Mouse (Mus musculus): ENCODE data around the gene Rhot2. TPM values are rescaled to one million over a fixed set of nuclear protein-coding genes. Genes with fewer than 3 reads are reported as not detected.

Gene Rhot2
- polyA plus RNA-seq, 1 experiment, result 87.5 TPM

- Histone ChIP-seq H3K27me3 (ENCODE audit: control insufficient read depth, insufficient read depth, low read length) (peaks cover 24% of the 10 kb centered on the region), H3K4me1 (ENCODE audit: control insufficient read depth, insufficient read depth, insufficient read length, low read length) (peaks cover 3% of the 10 kb centered on the region), H3K36me3 (ENCODE audit: control insufficient read depth, insufficient read depth, low read length) (no peaks in the 10 kb centered on the region), H3K4me3 (ENCODE audit: low read depth, low read length) (no peak overlapping the region), H3K27ac (ENCODE audit: insufficient read depth, low read depth, low read length) (no peak overlapping the region)
- no peak for TF ChIP-seq POLR2A (IDR thresholded peaks at IDR 0.05; ENCODE audit: low read depth, low read length)
- TF ChIP-seq CTCF (IDR thresholded peaks at IDR 0.05; ENCODE audit: extremely low read depth, insufficient read length, insufficient replicate concordance, low read depth, low read length), result no peak
- 69% methylated on average over 4 of the region's 4 CpGs for WGBS
Observed at GRCm38 (mm10) chr17:25806507-25806906, 38.1 kb downstream of the Rhot2 start.

GRCm38 (mm10) chr17:25802825-25803517, 41.7 kb downstream of the Rhot2 start:
- Histone ChIP-seq H3K4me3 (ENCODE audit: low read depth, low read length) (no peak overlapping the region), H3K36me3 (ENCODE audit: control insufficient read depth, insufficient read depth, low read length) (no peaks in the 10 kb centered on the region), H3K27ac (ENCODE audit: insufficient read depth, low read depth, low read length) (no peak overlapping the region), H3K4me1 (ENCODE audit: control insufficient read depth, insufficient read depth, insufficient read length, low read length) (no peaks in the 10 kb centered on the region), H3K27me3 (ENCODE audit: control insufficient read depth, insufficient read depth, low read length) (0 out of 2 replicates have a peak, but pooled peaks cover 8% of the 10 kb centered on the region)
- 8% methylated on average over 10 of the region's 10 CpGs for WGBS
- TF ChIP-seq POLR2A (IDR thresholded peaks at IDR 0.05; ENCODE audit: low read depth, low read length) (no peak), CTCF (IDR thresholded peaks at IDR 0.05; ENCODE audit: extremely low read depth, insufficient read length, insufficient replicate concordance, low read depth, low read length) (no peak)

DNA sequence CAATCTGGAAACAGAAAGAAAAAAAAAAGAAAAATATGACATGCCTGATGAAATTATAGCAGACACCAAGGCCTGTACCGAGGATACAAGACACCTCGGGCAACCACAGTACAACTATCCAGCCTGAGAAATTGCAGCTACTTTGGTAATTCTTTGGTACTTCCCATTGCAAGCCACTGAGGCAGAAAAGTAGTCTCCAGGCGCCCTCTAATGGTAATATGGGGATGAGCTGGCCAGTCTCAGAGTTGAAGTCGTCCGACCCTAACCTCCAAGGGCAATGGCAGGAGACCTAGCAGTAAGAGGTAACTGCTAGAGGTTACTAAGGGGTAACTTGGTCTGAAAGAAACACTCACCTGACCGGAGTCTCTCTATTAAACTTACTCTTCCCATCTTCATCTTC, 43.6 kb downstream of the Rhot2 start:
- WGBS, result 5% methylated on average over 6 of the region's 6 CpGs
- Histone ChIP-seq H3K27me3 (ENCODE audit: control insufficient read depth, insufficient read depth, low read length) (0 out of 2 replicates have a peak, but pooled peaks cover 8% of the 10 kb centered on the region), H3K36me3 (ENCODE audit: control insufficient read depth, insufficient read depth, low read length) (no peaks in the 10 kb centered on the region), H3K4me1 (ENCODE audit: control insufficient read depth, insufficient read depth, insufficient read length, low read length) (peaks cover 5% of the 10 kb centered on the region), H3K27ac (ENCODE audit: insufficient read depth, low read depth, low read length) (no peak overlapping the region), H3K4me3 (ENCODE audit: low read depth, low read length) (no peak overlapping the region)
- TF ChIP-seq POLR2A (IDR thresholded peaks at IDR 0.05; ENCODE audit: low read depth, low read length), result no peak
- TF ChIP-seq CTCF (IDR thresholded peaks at IDR 0.05; ENCODE audit: extremely low read depth, insufficient read length, insufficient replicate concordance, low read depth, low read length), result peak; percentile 78; the same call in 1 of the 2 replicates

GRCm38 (mm10) chr17:25796951-25797369, 47.7 kb downstream of the Rhot2 start, which contains the start of gene Metrn:
Gene Metrn (minus strand): TSS chr17:25797136.
- Histone ChIP-seq H3K27me3 (ENCODE audit: control insufficient read depth, insufficient read depth, low read length) (no peaks in the 10 kb centered on the region), H3K36me3 (ENCODE audit: control insufficient read depth, insufficient read depth, low read length) (no peaks in the 10 kb centered on the region), H3K27ac (ENCODE audit: insufficient read depth, low read depth, low read length) (no peak within 1 kb of the TSS), H3K4me1 (ENCODE audit: control insufficient read depth, insufficient read depth, insufficient read length, low read length) (peaks cover 13% of the 10 kb centered on the region), H3K4me3 (ENCODE audit: low read depth, low read length) (peak within 1 kb of the TSS; percentile 69)
- under 1% methylated on average over 35 of the region's 35 CpGs for WGBS
- TF ChIP-seq CTCF (IDR thresholded peaks at IDR 0.05; ENCODE audit: extremely low read depth, insufficient read length, insufficient replicate concordance, low read depth, low read length) (no peak), POLR2A (IDR thresholded peaks at IDR 0.05; ENCODE audit: low read depth, low read length) (no peak)

- Histone ChIP-seq H3K4me3 (ENCODE audit: low read depth, low read length) (peak overlapping the region; percentile 69), H3K27me3 (ENCODE audit: control insufficient read depth, insufficient read depth, low read length) (no peaks in the 10 kb centered on the region), H3K27ac (ENCODE audit: insufficient read depth, low read depth, low read length) (no peak overlapping the region), H3K4me1 (ENCODE audit: control insufficient read depth, insufficient read depth, insufficient read length, low read length) (peaks cover 16% of the 10 kb centered on the region), H3K36me3 (ENCODE audit: control insufficient read depth, insufficient read depth, low read length) (no peaks in the 10 kb centered on the region)
- TF ChIP-seq CTCF (IDR thresholded peaks at IDR 0.05; ENCODE audit: extremely low read depth, insufficient read length, insufficient replicate concordance, low read depth, low read length) (no peak), POLR2A (IDR thresholded peaks at IDR 0.05; ENCODE audit: low read depth, low read length) (no peak)
- WGBS, result 6% methylated on average over 37 of the region's 37 CpGs
Observed at GRCm38 (mm10) chr17:25796211-25796771, 48.4 kb downstream of the Rhot2 start.

DNA sequence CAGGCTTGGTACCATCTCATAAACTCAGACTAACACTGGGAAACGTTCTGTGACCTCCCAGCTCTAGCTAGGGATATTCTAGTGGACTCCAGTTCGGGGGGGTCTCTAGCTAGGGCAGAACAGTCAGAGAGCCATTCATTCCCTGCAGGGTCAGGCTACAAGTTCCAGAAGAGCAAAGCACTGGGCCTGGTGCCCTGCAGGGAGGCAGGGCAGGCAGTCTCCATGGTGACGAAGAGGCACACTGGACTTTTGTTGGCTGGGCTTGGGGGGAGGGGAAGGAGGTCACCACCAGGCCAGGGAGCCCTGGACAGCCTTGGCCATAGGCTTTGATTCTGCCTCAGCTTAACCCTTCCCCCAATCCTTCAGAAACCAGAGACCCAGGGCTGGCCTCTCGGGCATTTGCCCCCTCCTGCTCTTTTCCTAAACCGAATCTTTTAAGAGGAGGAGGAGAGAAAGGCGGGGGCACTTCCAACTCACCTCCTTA, 49.0 kb downstream of the Rhot2 start, which contains the start of gene AC134908.4:
Gene AC134908.4 (minus strand): TSS at position 51 of the 484 bp plus-strand sequence.
- H3K27me3 ChIP-seq (ENCODE audit: control insufficient read depth, insufficient read depth, low read length), result no peaks in the 10 kb centered on the region
- no peak within 1 kb of the TSS for H3K27ac ChIP-seq (ENCODE audit: insufficient read depth, low read depth, low read length)
- TF ChIP-seq POLR2A (IDR thresholded peaks at IDR 0.05; ENCODE audit: low read depth, low read length) (no peak), CTCF (IDR thresholded peaks at IDR 0.05; ENCODE audit: extremely low read depth, insufficient read length, insufficient replicate concordance, low read depth, low read length) (no peak)
- H3K36me3 ChIP-seq (ENCODE audit: control insufficient read depth, insufficient read depth, low read length), result no peaks in the 10 kb centered on the region
- 80% methylated on average over 6 of the region's 6 CpGs for WGBS
- peak within 1 kb of the TSS; percentile 69 for H3K4me3 ChIP-seq (ENCODE audit: low read depth, low read length)
- H3K4me1 ChIP-seq (ENCODE audit: control insufficient read depth, insufficient read depth, insufficient read length, low read length), result peaks cover 18% of the 10 kb centered on the region

GRCm38 (mm10) chr17:25794998-25795397, 49.7 kb downstream of the Rhot2 start:
- no peak overlapping the region for H3K27ac ChIP-seq (ENCODE audit: insufficient read depth, low read depth, low read length)
- WGBS, result 93% methylated on average over 17 of the region's 17 CpGs
- no peaks in the 10 kb centered on the region for H3K27me3 ChIP-seq (ENCODE audit: control insufficient read depth, insufficient read depth, low read length)
- no peaks in the 10 kb centered on the region for H3K36me3 ChIP-seq (ENCODE audit: control insufficient read depth, insufficient read depth, low read length)
- H3K4me1 ChIP-seq (ENCODE audit: control insufficient read depth, insufficient read depth, insufficient read length, low read length), result peaks cover 18% of the 10 kb centered on the region
- no peak for TF ChIP-seq POLR2A (IDR thresholded peaks at IDR 0.05; ENCODE audit: low read depth, low read length)
- no peak for TF ChIP-seq CTCF (IDR thresholded peaks at IDR 0.05; ENCODE audit: extremely low read depth, insufficient read length, insufficient replicate concordance, low read depth, low read length)
- no peak overlapping the region for H3K4me3 ChIP-seq (ENCODE audit: low read depth, low read length)

Data from small intestine, adult 2 months (tissue).